Mouse (Mus musculus) heart, embryonic 16.5 days (tissue): ENCODE measurements around the gene Sacs. TPM values are rescaled to one million over a fixed set of nuclear protein-coding genes. Genes with fewer than 3 reads are reported as not detected.
A peak's percentile ranks its signal among the peaks of the same experiment; 100 is the strongest.
"Not testable (repeated sequence)": the region's sequence is repeated elsewhere in the genome, so short reads cannot be mapped to it uniquely, and the experiment has no call there.

Experiments
- ATAC-seq: fragments of 200-750 bp; cut with Nextera tagmentation; replicated peaks from 2 replicates; pipeline ENCODE4 v1.8.0; 2017; ENCODE audit warnings: moderate number of reproducible peaks; ENCODE audit not compliant: insufficient read depth, low FRiP score; ENCODE audit errors: extremely low read depth
- H3K27ac ChIP-seq: fragments of 300-500 bp; sonication (generic); 2 replicates; pipeline ENCODE4 v1.5.1; 2014; ENCODE audit warnings: mild to moderate bottlenecking, low read length, control low read depth, moderate library complexity
- H3K27me3 ChIP-seq: fragments of 300-500 bp; sonication (generic); 2 replicates; pipeline ENCODE4 v1.6.1; 2014; ENCODE audit warnings: low read length, mixed read lengths; ENCODE audit not compliant: control insufficient read depth, insufficient read depth
- H3K36me3 ChIP-seq: fragments of 300-500 bp; sonication (generic); 2 replicates; pipeline ENCODE4 v1.6.1; 2014; ENCODE audit not compliant: control insufficient read depth, insufficient read depth
- H3K4me1 ChIP-seq: fragments of 300-500 bp; sonication (generic); 2 replicates; pipeline ENCODE4 v1.6.1; 2014; ENCODE audit warnings: low read length, mixed read lengths; ENCODE audit not compliant: control insufficient read depth, insufficient read depth
- H3K4me2 ChIP-seq: fragments of 300-500 bp; sonication (generic); 2 replicates; pipeline ENCODE4 v1.6.1; 2014; ENCODE audit warnings: low read depth, mild to moderate bottlenecking, control low read depth, low read length
- H3K4me3 ChIP-seq: fragments of 300-500 bp; sonication (generic); 2 replicates; pipeline ENCODE4 v1.5.1; 2014; ENCODE audit warnings: mild to moderate bottlenecking, control low read depth, low read length
- H3K9ac ChIP-seq: fragments of 300-500 bp; sonication (generic); 2 replicates; pipeline ENCODE4 v1.6.1; 2014; ENCODE audit warnings: low read length, control low read depth
- H3K9me3 ChIP-seq: fragments of 300-500 bp; sonication (generic); replicated peaks from 2 replicates; pipeline ENCODE4 v1.6.1; 2016; ENCODE audit warnings: low read length; ENCODE audit not compliant: control insufficient read depth
- WGBS: fragments of 180-500 bp; shearing (Covaris S2); extraction: QIAGEN DNeasy Blood & Tissue Kit; methylation state at CpG from one replicate; pipeline ENCODE4 v1.1.7; 2014; 5-methylcytosine and 5-hydroxymethylcytosine counted together
- polyA plus RNA-seq: library from polyadenylated mRNA; unstranded; fragments of >200 nt; fragmentation: Nextera tagmentation; extraction: Ambion mirVana; gene quantifications from 2 replicates; pipeline ENCODE4 v1.2.1, GENCODE M21; 2015

The Sacs gene
- polyA plus RNA-seq, 1 experiment from 2014 or later: 3.6 TPM

DNA sequence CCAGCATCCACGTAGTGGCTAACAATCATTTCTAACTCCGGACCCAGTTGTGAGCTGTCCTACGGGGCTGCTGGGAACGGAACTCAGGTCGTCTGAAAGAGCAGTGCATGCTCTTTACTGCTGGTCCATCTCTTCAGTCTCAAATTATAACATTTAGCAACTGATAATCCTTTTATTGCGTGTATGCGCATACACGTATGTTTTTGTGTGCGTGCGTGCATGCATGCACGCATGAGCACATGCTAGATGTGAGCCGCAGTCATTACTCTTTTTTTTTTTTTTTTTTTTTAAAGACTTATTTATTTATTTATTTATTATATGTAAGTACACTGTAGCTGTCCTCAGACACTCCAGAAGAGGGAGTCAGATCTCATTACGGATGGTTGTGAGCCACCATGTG, 12.2 kb downstream of the Sacs start:
- H3K4me3 ChIP-seq, H3K27me3 ChIP-seq, H3K9me3 ChIP-seq, H3K4me2 ChIP-seq, H3K9ac ChIP-seq, H3K36me3 ChIP-seq, ATAC-seq, H3K27ac ChIP-seq, H3K4me1 ChIP-seq: not testable (repeated sequence)
- WGBS: 90% methylated on average over 12 of the region's 13 CpGs

DNA sequence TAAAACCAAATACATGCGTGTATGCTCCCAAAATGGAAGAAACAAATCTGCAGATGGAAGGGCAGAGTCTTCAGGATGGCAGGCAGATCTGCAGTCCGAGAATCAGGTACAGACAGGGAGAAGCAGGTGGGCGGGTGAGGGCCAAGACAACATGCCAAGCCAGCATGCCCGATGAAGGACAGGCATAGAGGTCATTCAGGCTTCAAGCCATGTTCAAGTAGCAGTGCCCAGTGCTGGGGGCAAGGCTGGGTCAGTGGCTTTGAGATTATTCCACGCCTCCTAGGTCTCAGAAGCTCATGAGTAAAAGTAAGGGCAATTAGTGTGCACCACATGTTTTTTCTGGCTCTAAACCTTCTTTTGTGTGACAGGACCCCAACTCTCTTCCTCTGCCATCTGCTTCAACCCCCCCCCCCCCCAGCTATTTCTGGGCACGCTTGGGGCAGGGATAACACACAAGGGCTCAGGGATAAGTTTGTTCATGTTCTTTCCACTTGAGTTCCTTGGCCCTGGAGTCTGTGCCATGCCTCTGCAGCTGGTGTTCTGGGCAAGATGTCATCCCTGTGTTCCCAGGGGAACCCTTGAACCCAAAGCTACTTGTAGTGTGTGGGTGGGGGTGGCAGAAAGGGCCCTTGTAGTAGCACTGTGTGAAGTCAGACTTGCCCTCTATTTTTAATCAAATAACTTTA, 16.8 kb downstream of the Sacs start:
- no peak overlapping the region for H3K27ac ChIP-seq
- H3K4me2 ChIP-seq: no peak overlapping the region
- H3K27me3 ChIP-seq: no peaks in the 10 kb centered on the region
- 80% methylated on average over 6 of the region's 6 CpGs for WGBS
- ATAC-seq: no peak
- H3K9me3 ChIP-seq: no peaks in the 10 kb centered on the region
- H3K4me1 ChIP-seq: peaks cover 14% of the 10 kb centered on the region
- H3K9ac ChIP-seq: no peak overlapping the region
- no peak overlapping the region for H3K4me3 ChIP-seq
- no peaks in the 10 kb centered on the region for H3K36me3 ChIP-seq

DNA sequence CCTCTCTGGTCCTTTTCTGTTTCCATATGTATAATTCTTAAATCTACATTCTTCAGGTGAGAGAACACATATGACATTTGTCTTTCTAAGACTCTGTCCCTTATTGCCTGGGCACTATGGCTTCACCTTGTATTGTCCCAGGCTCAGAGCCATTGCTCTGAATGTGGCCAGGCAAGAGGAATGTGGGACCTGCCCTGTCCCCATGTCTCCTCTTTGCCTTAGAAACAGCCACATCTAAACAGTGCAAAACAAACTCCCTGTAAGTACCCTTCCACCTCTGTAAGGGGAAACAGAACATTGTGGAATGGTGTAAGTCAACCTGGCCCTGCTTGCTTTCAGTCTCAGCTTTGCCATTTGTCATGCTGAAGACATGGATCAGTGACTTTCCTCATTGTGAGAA, 17.4 kb downstream of the Sacs start:
- no peaks in the 10 kb centered on the region for H3K27me3 ChIP-seq
- no peak overlapping the region; the same call in 1 of the 2 replicates for H3K27ac ChIP-seq

DNA sequence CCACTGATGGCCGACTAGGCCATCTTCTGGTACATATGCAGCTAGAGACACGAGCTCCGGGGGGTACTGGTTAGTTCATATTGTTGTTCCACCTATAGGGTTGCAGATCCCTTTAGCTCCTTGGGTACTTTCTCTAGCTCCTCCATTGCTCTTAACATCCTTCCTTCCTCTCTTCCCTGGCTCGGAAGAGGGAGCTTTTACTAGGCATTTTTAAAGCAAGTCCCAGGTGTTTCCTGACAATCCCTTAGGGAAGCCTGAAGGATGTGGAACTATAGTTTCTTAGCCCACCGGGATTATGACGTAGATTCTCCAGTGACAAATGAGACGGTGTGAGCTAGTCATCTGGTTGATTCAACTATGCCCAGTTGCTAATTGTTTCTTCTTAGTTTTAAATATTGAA, 19.2 kb downstream of the Sacs start:
- not testable (repeated sequence) for H3K36me3 ChIP-seq, ATAC-seq, H3K9ac ChIP-seq, H3K27me3 ChIP-seq, H3K4me2 ChIP-seq, H3K27ac ChIP-seq, H3K4me3 ChIP-seq, H3K9me3 ChIP-seq
- peaks cover 33% of the 10 kb centered on the region for H3K4me1 ChIP-seq
- 75% methylated on average over 4 of the region's 7 CpGs for WGBS

More for the DNA sequence above, 17.4 kb downstream of the Sacs start:
- Histone ChIP-seq H3K4me3 (no peak overlapping the region), H3K36me3 (no peaks in the 10 kb centered on the region), H3K4me1 (peaks cover 16% of the 10 kb centered on the region), H3K9ac (no peak overlapping the region), H3K9me3 (no peaks in the 10 kb centered on the region), H3K4me2 (no peak overlapping the region)
- ATAC-seq: no peak

DNA sequence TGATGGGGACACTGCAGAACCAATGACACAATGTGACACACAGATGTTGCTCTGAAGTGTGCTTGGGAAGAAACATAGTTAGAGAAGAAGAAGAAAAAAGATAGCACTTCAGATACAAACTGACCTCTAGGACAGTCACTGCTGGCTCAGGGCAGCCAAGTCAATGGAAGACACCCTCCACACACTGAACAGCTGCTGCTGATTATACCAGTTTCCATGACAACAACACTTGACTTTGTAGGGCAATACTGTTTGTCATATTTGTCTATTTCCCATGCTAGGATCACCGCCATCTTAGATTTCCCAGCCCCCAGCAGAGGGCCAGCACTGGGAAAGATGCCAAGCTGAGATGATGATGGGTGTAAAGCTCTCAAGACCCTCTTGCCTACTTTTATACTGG, 22.7 kb downstream of the Sacs start:
- no peak for ATAC-seq
- 70% methylated on average over 1 of the region's 1 CpGs for WGBS

DNA sequence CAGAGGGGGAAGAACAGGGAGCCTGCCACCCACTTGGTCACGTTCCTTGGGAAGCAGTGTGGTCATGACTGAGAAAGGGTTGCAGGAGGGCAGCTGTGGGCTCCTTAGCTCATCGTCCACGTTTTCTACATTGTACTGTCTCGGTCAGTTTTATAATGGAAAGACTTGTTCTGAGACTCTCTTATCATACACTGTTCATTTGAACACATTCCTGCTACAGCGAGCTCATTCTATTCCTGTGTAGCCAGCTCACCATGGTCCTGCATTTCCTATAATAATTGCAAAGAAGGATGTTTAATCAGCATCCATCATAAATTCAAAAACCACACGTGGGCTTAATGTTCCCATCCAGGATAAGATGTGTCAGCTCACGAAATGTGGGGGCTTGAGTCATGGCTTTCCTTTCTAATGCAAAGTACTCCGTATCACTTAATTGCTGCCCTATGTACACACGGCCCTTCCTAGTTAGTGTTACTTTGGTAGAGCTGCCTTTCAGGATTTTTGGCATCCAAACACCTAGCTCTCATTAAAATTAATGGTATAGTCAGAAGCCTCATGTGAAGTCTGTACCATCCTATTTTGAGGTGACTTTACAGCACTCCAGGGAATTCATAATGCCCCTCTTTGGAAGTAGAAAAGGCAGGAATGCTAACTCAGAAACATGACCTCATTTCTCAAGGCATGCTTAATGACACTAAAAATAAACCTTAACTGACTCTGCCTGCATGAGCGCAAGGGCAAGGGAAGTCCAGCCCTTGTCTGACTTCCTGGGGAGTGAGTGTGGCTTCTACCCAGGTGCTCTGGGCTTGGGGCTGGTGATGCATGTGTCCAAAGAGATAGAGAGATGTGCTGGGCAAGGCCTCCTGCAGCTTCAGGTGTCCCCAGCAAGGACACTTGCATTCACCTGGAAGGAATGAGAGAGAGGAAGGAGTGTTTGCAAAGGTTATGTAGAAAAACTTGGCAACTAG, 23.4 kb downstream of the Sacs start:
- ATAC-seq: peak; percentile 86
- no peak overlapping the region for H3K4me3 ChIP-seq
- no peaks in the 10 kb centered on the region for H3K36me3 ChIP-seq
- H3K4me2 ChIP-seq: peak overlapping the region; percentile 27
- H3K9me3 ChIP-seq: no peaks in the 10 kb centered on the region
- no peaks in the 10 kb centered on the region for H3K27me3 ChIP-seq
- 23% methylated on average over 10 of the region's 10 CpGs for WGBS
- peak overlapping the region; percentile 94 for H3K27ac ChIP-seq
- peaks cover 25% of the 10 kb centered on the region for H3K4me1 ChIP-seq
- H3K9ac ChIP-seq: peak overlapping the region; percentile 64

More for the DNA sequence above, 22.7 kb downstream of the Sacs start:
- Histone ChIP-seq H3K27ac (peak overlapping the region; percentile 94), H3K36me3 (no peaks in the 10 kb centered on the region), H3K4me1 (peaks cover 32% of the 10 kb centered on the region), H3K9ac (no peak overlapping the region), H3K9me3 (no peaks in the 10 kb centered on the region), H3K4me2 (no peak overlapping the region), H3K27me3 (no peaks in the 10 kb centered on the region), H3K4me3 (no peak overlapping the region)

DNA sequence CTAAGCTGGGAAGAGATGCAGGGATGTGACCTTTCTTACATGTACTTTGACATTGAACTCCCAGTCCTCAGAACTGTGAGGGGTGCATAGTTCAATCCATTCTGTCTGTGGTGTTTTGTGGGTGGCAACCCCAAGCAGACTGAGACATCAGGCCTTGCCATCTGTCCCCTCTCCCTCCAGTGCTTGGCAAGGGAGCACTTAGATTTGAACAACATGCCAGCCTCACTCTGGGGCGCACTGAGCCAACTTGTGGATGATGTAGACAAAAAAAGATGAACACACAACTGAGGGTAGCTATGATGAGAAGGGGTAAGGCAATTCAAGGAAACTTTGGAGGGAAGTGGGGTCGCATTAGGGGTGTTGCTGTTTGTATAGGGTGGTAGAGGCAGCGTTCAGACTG, 26.2 kb downstream of the Sacs start:
- ATAC-seq: no peak
- no peak overlapping the region for H3K4me2 ChIP-seq
- H3K9ac ChIP-seq: no peak overlapping the region
- H3K4me3 ChIP-seq: no peak overlapping the region
- peaks cover 24% of the 10 kb centered on the region for H3K4me1 ChIP-seq
- H3K27ac ChIP-seq: no peak overlapping the region
- H3K36me3 ChIP-seq: no peaks in the 10 kb centered on the region
- no peaks in the 10 kb centered on the region for H3K9me3 ChIP-seq
- no peaks in the 10 kb centered on the region for H3K27me3 ChIP-seq
- WGBS: 83% methylated on average over 3 of the region's 3 CpGs

DNA sequence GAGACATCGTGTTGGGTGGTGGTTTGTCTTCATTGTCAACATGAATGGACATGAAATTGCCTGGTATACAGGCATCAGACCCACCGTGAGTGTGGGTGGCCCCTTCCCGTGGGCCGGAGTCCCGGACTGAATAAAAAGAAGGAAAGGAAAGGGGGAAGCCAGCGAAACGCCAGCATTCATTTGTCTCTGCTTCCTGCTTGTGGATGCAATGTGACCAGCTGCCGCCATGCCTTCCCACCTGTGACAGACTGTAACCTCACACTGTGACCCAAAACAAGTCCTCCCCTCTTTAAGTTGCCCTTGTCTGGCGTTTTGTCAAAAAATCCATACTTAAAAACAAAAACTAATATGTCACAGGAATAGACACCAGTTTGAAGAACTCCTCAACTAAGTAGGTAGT, 27.7 kb downstream of the Sacs start:
- Histone ChIP-seq H3K9me3 (no peaks in the 10 kb centered on the region), H3K4me3 (no peak overlapping the region), H3K36me3 (no peaks in the 10 kb centered on the region), H3K4me1 (peaks cover 18% of the 10 kb centered on the region), H3K27ac (no peak overlapping the region), H3K27me3 (no peaks in the 10 kb centered on the region), H3K4me2 (no peak overlapping the region), H3K9ac (no peak overlapping the region)
- ATAC-seq: no peak
- WGBS: 76% methylated on average over 9 of the region's 9 CpGs
